Mouse (Mus musculus): ENCODE measurements around the gene Slc17a2.
A peak's percentile ranks its signal among the peaks of the same experiment; 100 is the strongest.
"Not testable (repeated sequence)": the region's sequence is repeated elsewhere in the genome, so short reads cannot be mapped to it uniquely, and the experiment has no call there.

Gene Slc17a2

GRCm38 (mm10) chr13:23806422-23807052 is at the start of gene Slc17a2:
Gene Slc17a2 (plus strand): TSS chr13:23806993.
- DNase-seq (ENCODE audit: low spot score), result no peak

GRCm38 (mm10) chr13:23757211-23757773 is 49.5 kb upstream of the Slc17a2 start:
- DNase-seq (ENCODE audit: low spot score), result no peak

GRCm38 (mm10) chr13:23757921-23758320 is 48.9 kb upstream of the Slc17a2 start:
- DNase-seq (ENCODE audit: low spot score), result no peak

GRCm38 (mm10) chr13:23759251-23759771 is 47.5 kb upstream of the Slc17a2 start:
- DNase-seq (ENCODE audit: low spot score), result no peak

- DNase-seq (ENCODE audit: low spot score), result no peak
These were observed 46.9 kb upstream of the Slc17a2 start for GRCm38 (mm10) chr13:23759916-23760239.

- no peak for DNase-seq (ENCODE audit: low spot score)
These were observed 46.4 kb upstream of the Slc17a2 start for GRCm38 (mm10) chr13:23760240-23760971.

GRCm38 (mm10) chr13:23760972-23761864 is 45.6 kb upstream of the Slc17a2 start, which contains the start of gene Hist1h4a:
Gene Hist1h4a (minus strand): TSS chr13:23761230.
- peak; percentile 98 for DNase-seq (ENCODE audit: low spot score)

- peak; percentile 50 for DNase-seq (ENCODE audit: low spot score)
These were observed 44.6 kb upstream of the Slc17a2 start, which contains the start of gene Hist1h3a for GRCm38 (mm10) chr13:23761871-23762821. Gene Hist1h3a (minus strand): TSS chr13:23762386.

- no peak for DNase-seq (ENCODE audit: low spot score)
These were observed 43.6 kb upstream of the Slc17a2 start for GRCm38 (mm10) chr13:23763242-23763585.

- DNase-seq (ENCODE audit: low spot score), result peak; percentile 80
These were observed 43.0 kb upstream of the Slc17a2 start, which contains the start of gene Hist1h1a for GRCm38 (mm10) chr13:23763586-23764323. Gene Hist1h1a (plus strand): TSS chr13:23763666.

- no peak for DNase-seq (ENCODE audit: low spot score)
These were observed 42.2 kb upstream of the Slc17a2 start for GRCm38 (mm10) chr13:23764324-23765171.

- DNase-seq (ENCODE audit: low spot score), result no peak
These were observed 41.6 kb upstream of the Slc17a2 start for GRCm38 (mm10) chr13:23765172-23765513.

- no peak for DNase-seq (ENCODE audit: low spot score)
These were observed 40.0 kb upstream of the Slc17a2 start for GRCm38 (mm10) chr13:23766772-23767171.

GRCm38 (mm10) chr13:23768834-23769397 is 37.9 kb upstream of the Slc17a2 start:
- DNase-seq (ENCODE audit: low spot score), result no peak

- not testable (repeated sequence) for DNase-seq (ENCODE audit: low spot score)
These were observed 37.2 kb upstream of the Slc17a2 start, which contains the start of gene Trim38 for GRCm38 (mm10) chr13:23769613-23770012. Gene Trim38 (plus strand): TSS chr13:23769913.

- DNase-seq (ENCODE audit: low spot score), result peak; percentile 44
These were observed 34.1 kb upstream of the Slc17a2 start for GRCm38 (mm10) chr13:23772561-23773313.

GRCm38 (mm10) chr13:23778339-23778738 is 28.5 kb upstream of the Slc17a2 start:
- DNase-seq (ENCODE audit: low spot score), result no peak

GRCm38 (mm10) chr13:23779025-23779424 is 27.8 kb upstream of the Slc17a2 start:
- no peak for DNase-seq (ENCODE audit: low spot score)
